Mouse (Mus musculus): Measurements from ENCODE around the gene Jmjd8.
A peak's percentile ranks its signal among the peaks of the same experiment; 100 is the strongest.
"Not testable (repeated sequence)": the region's sequence is repeated elsewhere in the genome, so short reads cannot be mapped to it uniquely, and the experiment has no call there.

Gene Jmjd8

DNA sequence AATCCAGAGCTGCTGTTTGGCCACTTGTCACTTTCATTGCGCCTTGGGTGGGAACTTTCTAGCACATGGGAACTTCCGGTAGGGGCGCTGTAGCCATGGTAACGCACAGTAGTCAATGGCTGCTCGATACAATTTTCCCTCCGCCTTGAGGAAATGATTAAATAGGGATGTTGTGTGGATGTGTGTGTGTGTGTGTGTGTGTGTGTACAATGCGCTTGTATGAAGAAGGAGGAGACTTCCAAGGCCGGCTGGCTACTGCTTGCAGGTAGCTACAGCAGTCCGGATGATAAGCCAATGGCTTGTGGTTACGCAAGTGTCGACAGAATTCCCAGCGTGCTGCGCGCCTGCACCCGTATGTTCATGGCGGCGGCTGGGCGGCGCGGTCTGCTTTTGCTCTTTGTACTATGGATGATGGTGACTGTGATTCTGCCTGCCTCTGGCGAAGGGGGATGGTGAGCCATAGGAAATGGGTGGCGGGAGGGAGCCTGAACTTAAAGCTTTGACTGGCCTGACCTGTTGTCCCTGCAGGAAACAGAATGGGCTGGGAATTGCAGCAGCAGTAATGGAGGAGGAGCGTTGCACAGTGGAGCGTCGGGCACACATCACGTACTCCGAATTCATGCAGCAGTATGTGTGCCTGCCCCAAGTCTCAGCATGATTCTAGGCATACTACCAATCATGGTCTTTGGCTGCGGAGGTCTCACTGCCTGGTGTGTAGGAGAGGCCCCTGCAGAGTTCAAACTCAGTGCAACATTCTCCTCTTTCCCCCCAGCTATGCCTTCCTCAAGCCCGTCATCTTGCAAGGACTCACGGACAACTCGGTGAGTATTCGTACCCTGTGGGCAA is at the start of gene Jmjd8:
TSS of gene Jmjd8 (plus strand) at position 156 of the 846 bp plus-strand sequence.
- peak; percentile 82 to 95 for DNase-seq (ENCODE audit: inconsistent age in 2 of 2, low spot score in 1 of 2)

DNA sequence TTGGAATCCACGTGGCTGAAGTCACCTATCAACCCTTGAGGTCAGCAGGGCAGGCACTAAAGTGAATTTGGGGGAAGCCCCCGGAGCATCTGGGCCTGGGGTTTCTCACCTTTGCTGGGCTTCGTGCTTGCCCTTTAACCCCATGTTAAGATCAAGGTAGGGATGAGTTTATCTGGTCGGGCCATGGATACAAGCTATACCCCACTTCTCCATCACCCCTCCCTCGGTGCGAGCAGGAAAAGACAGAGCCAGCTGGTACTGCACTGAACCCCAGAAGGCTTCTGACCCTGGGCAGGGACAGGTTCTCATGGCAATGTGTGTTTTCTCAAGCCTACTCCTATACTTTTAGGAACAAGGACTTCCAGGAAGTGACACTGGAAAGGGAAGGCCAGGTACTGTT is 47.3 kb upstream of the Jmjd8 start:
- no peak for DNase-seq (ENCODE audit: inconsistent age in 2 of 2, low spot score in 1 of 2)

DNA sequence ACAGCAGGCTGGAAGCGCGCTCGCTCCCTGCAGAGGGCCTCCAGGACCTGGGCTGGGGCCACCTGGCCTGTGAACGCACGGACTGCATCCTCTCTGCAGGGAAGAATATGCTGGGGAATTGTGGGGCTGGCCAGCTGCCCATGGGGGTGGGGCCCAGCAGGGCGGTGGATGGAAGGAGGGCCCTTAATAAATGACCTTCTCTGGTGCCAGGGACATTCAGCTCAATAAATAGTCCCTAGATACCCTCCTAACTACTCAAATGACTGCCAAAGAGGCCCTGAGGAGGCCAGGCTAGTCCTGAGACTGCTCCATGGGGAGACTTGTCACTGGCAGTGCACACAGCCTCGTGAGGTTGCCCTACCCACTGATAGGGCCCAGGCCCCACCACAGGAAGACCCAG is 45.6 kb upstream of the Jmjd8 start:
- DNase-seq (ENCODE audit: inconsistent age in 2 of 2, low spot score in 1 of 2) = peak; percentile 67 to 88

DNA sequence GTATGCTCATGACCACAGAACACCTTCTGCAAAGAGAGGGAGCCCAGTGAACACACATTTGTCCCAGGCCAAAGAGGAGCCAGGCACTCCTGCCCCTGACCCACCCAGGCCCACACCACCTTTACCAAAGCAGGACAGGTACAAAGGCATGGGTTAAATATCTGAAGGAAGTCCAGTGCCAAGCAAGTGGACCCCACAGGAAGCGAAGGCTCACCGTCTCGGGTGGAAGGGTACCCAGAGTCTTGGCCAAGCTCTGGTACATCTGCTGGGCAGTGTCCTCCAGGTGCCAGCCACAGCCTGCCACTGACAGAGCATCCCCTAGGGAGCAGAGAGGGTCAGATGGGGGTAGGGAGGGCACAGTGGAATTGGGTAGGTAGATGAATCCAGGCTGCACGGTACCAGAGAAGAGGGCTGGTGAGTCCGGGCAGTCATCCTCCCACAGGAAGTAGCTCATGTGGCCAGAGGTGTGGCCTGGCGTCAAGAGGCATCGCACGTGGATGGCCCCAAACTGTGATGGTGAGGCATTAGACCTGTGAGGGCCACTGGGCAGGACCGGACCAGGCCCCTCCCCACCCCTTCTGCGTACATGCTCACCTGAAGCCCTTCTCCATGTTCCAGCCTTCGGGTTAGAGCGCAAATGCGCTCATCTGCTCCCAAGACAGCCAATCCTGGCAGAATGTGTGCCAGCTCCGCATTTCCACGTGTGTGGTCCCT is 44.6 kb upstream of the Jmjd8 start:
- peak in 1 of 2 experiments; percentile 53 for DNase-seq (ENCODE audit: inconsistent age in 2 of 2, low spot score in 1 of 2)

DNA sequence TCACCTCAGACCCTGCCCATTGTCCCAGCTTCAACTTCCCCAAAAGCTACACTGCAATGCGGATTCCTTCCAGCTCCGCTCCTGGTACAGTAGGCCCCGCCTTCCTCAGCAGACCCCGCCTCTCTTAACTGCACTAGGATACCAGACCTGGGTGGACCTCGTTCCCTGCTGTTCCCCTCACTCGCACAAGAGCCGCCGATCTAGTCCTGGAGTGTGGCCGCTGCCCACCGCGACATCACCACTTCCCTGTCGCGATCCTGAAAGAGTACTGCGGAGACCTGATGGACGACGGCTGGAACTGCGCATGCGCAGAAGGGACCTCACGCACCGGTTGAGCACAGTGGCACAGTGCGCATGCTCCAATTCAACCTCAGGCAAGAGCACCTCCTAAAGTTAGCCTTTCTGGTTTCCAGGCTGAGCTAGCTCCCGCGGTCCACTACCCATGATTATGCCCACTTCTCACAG is 43.4 kb upstream of the Jmjd8 start, which contains the start of gene Haghl:
TSS of gene Haghl (minus strand) at position 393 of the 465 bp plus-strand sequence.
- peak; percentile 97 to 100 for DNase-seq (ENCODE audit: inconsistent age in 2 of 2, low spot score in 1 of 2)

DNA sequence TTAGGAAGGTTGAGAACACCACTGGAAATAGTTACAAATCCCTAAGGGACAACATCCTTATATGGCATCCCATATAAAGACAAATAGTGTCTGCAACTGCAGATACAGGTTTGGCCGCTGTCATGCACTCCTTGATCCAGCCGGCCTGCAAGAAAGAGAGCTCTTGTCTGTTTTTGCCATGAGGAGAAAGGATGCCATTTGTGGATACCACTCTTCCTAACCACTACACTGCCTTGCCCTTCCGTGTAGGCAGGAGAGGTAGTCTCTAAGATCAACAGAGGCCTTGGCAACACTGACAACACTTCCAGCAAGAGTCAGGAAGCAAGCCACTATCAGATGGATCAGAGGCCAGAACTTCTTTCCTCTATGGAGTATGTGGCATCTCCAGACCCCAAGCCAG is 42.4 kb upstream of the Jmjd8 start, which contains the start of gene Ccdc78:
TSS of gene Ccdc78 (plus strand) at position 301 of the 400 bp plus-strand sequence.
- DNase-seq (ENCODE audit: inconsistent age in 2 of 2, low spot score in 1 of 2) = no peak

DNA sequence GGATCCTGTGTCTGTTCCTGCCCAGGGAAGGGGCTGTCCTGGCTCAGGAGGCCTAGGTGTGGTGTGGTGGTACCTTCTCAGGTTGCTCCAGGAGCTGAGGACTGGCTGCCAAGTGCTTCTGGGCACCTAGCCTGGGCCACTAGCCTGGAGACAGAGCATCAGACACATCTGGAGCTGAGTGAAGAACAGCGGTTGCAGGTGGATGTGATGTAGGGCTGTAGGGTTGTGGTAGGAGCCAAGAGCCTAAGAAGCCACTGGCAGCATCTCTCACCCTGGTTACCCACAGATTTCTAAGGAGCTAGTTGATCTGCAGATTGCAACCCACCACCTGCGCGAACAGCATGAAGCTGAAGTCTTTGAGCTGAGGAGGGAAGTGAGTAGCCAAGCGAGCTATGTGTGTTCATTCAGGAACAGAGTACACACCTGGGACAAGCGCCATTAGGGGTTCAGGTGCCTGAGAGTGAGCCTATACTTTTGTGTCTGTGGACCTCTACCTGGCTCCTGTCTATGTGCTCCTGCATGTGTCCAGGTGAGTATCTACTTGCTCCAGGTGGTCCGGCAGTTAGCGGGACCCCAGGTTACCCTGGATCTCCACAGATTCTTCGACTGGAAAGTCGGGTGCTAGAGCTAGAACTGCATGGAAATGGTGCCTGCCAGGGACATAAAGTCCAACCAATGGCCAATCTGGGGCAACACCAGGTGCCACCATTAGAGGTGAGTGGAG is 41.7 kb upstream of the Jmjd8 start:
- DNase-seq (ENCODE audit: inconsistent age in 2 of 2, low spot score in 1 of 2) = peak in 1 of 2 experiments; percentile 25

DNA sequence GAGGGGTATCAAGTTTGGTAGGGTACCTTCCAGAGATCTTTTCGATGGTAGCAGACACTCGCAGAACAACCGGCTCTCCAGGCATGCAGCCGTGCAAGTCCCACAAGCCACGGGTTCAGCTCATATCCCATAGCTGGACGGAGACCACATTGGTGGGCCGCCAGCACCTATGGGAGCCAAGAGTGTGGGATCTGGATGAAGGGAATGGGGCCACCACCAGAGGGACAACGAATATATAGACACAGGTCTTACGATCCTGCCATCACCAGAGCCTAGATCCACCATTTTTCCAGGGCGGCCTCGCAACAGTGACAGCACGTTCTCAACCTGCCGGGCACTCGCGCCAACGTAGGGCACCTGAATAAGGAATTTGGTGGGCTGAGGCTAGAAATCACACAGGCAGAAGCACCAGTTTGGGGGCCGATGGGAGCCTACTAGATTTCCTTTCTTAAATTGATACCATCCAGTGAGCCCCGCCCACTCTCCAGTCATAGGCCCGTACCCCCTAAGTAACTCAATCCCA is 37.3 kb upstream of the Jmjd8 start:
- peak in 1 of 2 experiments; percentile 16 for DNase-seq (ENCODE audit: inconsistent age in 2 of 2, low spot score in 1 of 2)

DNA sequence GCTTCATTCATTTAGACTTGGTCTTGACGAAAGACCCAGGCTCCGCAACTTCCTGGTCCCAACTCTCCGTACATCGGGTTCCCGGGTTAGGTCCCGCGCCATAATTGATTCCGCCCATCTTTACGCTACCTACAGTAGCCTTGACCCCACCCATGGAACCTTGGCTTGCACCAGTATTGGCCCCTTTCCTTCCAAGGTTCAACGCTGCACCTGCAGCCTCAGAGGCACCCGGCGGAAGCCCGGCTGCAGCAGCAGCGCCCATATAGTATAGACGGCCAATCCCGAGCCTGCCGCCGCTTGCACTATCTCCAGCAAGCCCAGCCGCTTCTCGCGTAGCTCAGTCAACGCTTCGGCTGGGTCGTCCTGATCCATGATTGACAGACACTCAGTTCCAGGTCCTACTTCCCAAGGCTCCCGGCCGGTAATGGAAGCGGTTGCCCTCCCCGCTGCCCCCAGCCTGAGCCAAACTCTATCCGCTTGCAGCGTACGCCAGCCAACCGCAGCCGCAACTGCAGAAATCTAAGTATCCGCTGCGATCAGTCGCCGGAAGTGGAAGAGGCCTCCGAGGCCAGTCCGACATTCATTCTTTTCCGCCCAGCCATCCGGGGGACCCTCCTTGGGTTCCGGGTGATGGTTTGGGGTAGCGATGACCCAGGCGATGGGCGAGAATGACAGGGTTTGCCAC is 36.7 kb upstream of the Jmjd8 start:
- DNase-seq (ENCODE audit: inconsistent age in 2 of 2, low spot score in 1 of 2) = peak; percentile 87 to 96

DNA sequence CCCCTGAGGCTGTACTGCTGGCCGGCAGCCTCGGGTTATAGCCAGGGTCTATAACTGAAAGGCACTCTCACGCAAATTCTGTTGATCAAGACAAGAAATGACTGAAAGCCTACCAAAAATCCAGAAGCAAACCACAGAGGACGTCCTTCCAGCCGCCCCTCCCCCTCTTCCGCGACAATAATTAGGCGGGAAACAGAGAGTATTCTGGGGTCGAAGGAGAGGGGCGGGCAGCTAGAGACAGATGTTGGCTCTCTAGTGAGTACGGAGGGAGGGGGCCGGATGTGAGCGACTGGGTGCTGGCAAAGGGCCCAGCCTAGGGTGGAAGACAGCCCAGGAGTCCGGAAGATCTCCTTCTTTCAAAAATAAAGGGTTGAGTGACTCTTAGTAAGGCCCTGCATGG is 36.1 kb upstream of the Jmjd8 start, which contains the start of gene Fam173a:
TSS of gene Fam173a (minus strand) at position 287 of the 400 bp plus-strand sequence.
- peak in 1 of 2 experiments; percentile 81 for DNase-seq (ENCODE audit: inconsistent age in 2 of 2, low spot score in 1 of 2)

DNA sequence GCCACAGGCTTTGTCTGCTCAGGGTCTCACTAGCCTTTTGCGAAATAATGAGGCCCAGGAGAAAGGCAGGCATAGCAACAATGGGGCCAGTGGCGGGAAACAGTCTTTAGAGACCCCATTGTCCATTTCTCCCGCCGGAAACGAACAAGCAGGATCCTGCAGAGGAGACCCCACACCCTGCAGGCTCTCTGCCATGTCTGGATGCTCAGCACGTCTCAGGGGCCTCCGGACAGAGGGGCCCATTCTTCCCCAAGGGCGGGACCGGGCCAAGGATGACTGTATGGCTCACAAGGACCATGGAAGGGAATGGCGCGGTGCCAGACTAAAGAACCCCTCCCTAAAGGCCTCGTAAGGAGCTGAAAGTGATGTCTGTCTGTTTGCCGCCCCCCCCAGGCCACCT is 34.5 kb upstream of the Jmjd8 start:
- DNase-seq (ENCODE audit: inconsistent age in 2 of 2, low spot score in 1 of 2) = no peak

DNA sequence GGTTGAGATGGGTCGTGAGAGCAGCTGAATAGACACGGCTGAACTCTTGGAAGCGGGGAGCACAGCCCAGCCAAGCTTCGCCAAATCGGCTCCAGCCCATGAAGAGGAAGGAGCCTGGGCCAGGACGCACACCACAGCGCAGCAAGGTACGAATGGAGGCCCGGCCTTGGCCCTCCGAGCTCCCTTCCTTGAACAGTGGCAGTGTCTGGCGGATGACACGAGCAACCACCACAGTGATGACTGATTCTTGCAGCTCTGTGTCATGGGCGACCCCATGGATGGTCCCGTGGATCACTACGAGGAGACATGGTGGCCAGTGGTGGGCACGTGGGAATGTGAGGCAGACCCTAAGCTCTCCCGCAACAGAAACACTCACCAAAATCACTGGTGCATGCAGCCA is 33.7 kb upstream of the Jmjd8 start:
- no peak for DNase-seq (ENCODE audit: inconsistent age in 2 of 2, low spot score in 1 of 2)

DNA sequence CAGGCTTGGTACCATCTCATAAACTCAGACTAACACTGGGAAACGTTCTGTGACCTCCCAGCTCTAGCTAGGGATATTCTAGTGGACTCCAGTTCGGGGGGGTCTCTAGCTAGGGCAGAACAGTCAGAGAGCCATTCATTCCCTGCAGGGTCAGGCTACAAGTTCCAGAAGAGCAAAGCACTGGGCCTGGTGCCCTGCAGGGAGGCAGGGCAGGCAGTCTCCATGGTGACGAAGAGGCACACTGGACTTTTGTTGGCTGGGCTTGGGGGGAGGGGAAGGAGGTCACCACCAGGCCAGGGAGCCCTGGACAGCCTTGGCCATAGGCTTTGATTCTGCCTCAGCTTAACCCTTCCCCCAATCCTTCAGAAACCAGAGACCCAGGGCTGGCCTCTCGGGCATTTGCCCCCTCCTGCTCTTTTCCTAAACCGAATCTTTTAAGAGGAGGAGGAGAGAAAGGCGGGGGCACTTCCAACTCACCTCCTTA is 33.0 kb upstream of the Jmjd8 start, which contains the start of gene AC134908.4:
TSS of gene AC134908.4 (minus strand) at position 51 of the 484 bp plus-strand sequence.
- DNase-seq (ENCODE audit: inconsistent age in 2 of 2, low spot score in 1 of 2) = peak; percentile 52 to 60

DNA sequence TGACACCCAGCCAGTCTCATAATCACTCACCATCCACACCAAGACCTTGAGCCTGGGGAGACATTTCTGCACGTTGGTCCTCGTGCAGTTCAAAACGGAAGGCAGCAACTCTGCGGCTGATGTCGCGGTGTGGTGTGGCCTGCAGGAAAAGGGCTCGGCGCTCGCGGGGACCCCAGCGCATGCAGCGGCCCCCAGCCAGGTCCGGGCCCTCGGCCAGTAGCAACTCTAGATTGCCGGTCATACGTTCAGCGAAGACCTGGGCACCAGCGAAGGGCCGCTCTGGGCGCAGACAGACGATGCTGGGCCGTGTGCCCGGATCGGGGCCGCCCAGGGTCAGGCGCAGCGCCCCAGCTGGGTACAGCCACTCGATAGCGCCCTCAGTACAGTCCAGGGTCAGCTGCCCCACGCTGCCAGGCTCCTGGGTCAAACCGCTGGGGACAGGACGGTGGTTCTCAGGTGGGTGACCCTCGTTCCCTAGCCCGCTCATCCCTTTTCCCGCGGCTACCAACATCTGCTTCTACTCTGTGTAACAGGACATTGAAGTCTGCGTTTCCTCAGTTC is 32.4 kb upstream of the Jmjd8 start:
- DNase-seq (ENCODE audit: inconsistent age in 2 of 2, low spot score in 1 of 2) = peak; percentile 59 to 79

DNA sequence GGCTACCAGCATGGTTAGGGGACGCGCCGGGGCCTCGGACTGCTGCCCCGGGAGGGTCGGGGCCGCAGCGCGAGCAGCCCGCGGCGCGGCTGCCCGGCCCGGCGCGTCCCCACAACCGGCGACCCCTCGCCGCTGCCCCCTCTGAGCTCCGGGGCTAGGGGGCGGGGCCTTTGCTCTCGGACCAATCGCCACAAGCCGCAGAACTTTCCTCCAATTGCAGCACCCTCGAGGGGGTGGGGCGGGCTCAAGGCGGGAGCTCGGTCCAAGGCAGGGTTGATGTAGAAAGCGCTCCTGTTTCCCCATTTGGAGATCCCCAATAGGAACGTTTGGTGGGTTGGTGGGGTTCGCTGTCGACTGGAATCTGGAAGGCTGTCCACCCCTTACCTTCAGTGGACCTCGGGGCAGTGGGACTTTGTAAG is 31.7 kb upstream of the Jmjd8 start, which contains the start of gene Metrn:
TSS of gene Metrn (minus strand) at position 186 of the 419 bp plus-strand sequence.
- DNase-seq (ENCODE audit: inconsistent age in 2 of 2, low spot score in 1 of 2) = peak; percentile 90 to 95

DNA sequence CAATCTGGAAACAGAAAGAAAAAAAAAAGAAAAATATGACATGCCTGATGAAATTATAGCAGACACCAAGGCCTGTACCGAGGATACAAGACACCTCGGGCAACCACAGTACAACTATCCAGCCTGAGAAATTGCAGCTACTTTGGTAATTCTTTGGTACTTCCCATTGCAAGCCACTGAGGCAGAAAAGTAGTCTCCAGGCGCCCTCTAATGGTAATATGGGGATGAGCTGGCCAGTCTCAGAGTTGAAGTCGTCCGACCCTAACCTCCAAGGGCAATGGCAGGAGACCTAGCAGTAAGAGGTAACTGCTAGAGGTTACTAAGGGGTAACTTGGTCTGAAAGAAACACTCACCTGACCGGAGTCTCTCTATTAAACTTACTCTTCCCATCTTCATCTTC is 27.6 kb upstream of the Jmjd8 start:
- peak; percentile 70 to 91 for DNase-seq (ENCODE audit: inconsistent age in 2 of 2, low spot score in 1 of 2)

DNA sequence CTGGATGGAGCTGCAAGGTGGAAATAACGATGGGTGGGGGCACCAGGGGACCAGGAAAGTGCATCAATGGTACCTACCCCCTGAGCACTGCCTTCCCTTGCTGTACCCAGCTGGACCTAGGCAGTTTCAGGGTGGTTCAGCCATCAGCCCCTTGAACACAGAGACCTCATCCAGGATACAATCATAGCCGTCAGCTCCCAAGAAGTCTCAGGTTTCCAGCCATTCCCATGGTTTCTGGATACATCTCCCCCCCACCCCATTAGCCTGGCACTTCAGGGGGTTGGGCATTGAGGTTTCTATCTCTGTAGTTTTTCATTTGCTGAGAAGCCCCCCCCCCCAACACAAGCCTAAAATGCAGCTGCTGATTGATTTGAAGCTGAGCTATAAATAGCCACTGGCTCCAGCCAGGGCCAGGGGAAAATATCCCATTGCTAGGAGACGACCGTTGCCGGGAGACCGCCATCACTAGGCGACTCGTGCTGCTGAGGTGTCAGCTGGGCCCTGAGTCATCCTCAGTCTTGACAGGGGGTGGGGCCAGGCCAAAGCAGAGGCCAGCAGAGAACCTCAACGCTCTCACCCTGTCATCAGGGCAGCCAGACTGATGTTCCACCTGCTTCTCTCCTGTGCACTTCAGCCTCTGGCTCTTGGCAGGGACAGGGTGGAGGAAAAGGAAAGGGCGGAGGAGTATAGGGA is 25.7 kb upstream of the Jmjd8 start:
- peak; percentile 87 to 93 for DNase-seq (ENCODE audit: inconsistent age in 2 of 2, low spot score in 1 of 2)

DNA sequence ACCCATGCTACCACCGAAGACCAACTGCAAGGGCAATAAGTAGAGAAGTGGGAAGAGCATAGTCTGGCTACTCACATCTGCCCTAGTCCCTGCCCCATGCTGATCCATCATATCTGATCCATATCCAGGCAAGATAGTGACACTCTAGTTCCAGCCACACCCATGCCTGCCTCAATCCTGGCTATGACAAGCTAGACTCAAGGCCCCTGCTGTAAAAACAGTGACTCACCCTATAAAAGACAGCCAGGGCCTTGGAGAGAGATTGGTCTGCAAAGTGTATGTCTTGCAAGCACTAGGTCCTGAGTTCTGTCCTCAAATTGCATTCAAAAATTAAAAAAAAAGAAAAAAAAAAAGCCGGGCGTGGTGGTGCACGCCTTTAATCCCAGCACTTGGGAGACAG is 22.2 kb upstream of the Jmjd8 start:
- DNase-seq (ENCODE audit: inconsistent age in 2 of 2, low spot score in 1 of 2) = peak; percentile 69 to 86

DNA sequence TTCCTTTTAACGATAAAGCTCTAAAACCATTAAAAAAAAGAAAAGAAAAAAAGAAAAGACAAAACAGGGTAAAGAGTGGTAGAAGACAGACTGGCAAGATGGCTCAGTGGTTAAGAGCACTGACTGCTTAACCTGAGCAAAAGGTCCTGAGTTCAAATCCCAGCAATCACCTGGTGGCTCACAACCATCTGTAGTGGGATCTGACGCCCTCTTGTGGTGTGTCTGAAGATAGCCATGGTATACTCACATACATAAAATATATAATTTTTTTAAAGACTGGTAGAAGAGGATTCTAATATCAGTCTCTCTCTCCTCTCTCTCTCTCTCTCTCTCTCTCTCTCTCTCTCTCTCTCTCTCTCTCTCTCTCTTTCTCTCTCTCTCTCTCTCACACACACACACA is 21.2 kb upstream of the Jmjd8 start:
- not testable (repeated sequence) for DNase-seq (ENCODE audit: inconsistent age in 2 of 2, low spot score in 1 of 2)
